In genomic region chr6:40180551-40180950, GRCm38 (mm10) we compare ENCODE assay signal across 24 mouse cellular contexts.
"Had no signal": no experiment of that assay in that cellular context is flagged by ENCODE, and none has a peak within 500 bp of the region (broad histone marks: within the 10 kb centered on the region; RNA-seq: fewer than 3 reads in every experiment).

No protein-coding gene starts in this region.

- H3K27me3 ChIP-seq: hindbrain, embryonic 13.5 days; hindbrain, embryonic 15.5 days; kidney, embryonic 15.5 days; limb, embryonic 13.5 days; limb, embryonic 15.5 days had no signal

- H3K9ac ChIP-seq: heart, embryonic 12.5 days; hindbrain, embryonic 13.5 days; hindbrain, embryonic 15.5 days; kidney, embryonic 15.5 days; limb, embryonic 13.5 days; limb, embryonic 15.5 days had no signal

- H3K4me1 ChIP-seq: heart, embryonic 10.5 days; heart, embryonic 12.5 days; kidney, embryonic 15.5 days; limb, embryonic 13.5 days; limb, embryonic 15.5 days had no signal

- H3K4me2 ChIP-seq: heart, embryonic 12.5 days; hindbrain, embryonic 13.5 days; hindbrain, embryonic 15.5 days; kidney, embryonic 15.5 days; limb, embryonic 13.5 days; limb, embryonic 15.5 days had no signal

- H3K36me3 ChIP-seq: heart, embryonic 10.5 days; heart, embryonic 12.5 days; hindbrain, embryonic 13.5 days; hindbrain, embryonic 15.5 days; kidney, embryonic 15.5 days; limb, embryonic 13.5 days; limb, embryonic 15.5 days had no signal

- H3K9me3 ChIP-seq: heart, embryonic 10.5 days; heart, embryonic 12.5 days; hindbrain, embryonic 13.5 days; hindbrain, embryonic 15.5 days; kidney, embryonic 15.5 days; limb, embryonic 13.5 days; limb, embryonic 15.5 days had no signal

- ATAC-seq: hindbrain, postnatal 0 days; intestine, embryonic 16.5 days had no signal

- H3K27ac ChIP-seq: gastrocnemius, adult 2 months; heart, embryonic 10.5 days; hindbrain, embryonic 13.5 days; hindbrain, embryonic 15.5 days; hindbrain, postnatal 0 days; kidney, embryonic 15.5 days; kidney, postnatal 0 days; limb, embryonic 13.5 days; limb, embryonic 15.5 days had no signal

- H3K4me3 ChIP-seq: gastrocnemius, adult 2 months; heart, embryonic 10.5 days; heart, embryonic 12.5 days; hindbrain, embryonic 13.5 days; hindbrain, embryonic 15.5 days; kidney, embryonic 15.5 days; limb, embryonic 13.5 days; limb, embryonic 15.5 days had no signal

- DNase-seq: gastrocnemius, adult 2 months; gastrocnemius, postnatal 10 days; gastrocnemius, postnatal 25 days; heart, adult 18-20 months; heart, postnatal 10 days; heart, postnatal 4 days; kidney, adult 11 months; kidney, adult 2 months; kidney, adult 9 months; kidney, postnatal 14 days; kidney, postnatal 36 days; layer of hippocampus, adult 9-11 months; layer of hippocampus, postnatal 36 days; left cerebral cortex, postnatal 4 days had no signal
